ENCODE assay signal across 22 mouse cellular contexts in the genomic region with DNA sequence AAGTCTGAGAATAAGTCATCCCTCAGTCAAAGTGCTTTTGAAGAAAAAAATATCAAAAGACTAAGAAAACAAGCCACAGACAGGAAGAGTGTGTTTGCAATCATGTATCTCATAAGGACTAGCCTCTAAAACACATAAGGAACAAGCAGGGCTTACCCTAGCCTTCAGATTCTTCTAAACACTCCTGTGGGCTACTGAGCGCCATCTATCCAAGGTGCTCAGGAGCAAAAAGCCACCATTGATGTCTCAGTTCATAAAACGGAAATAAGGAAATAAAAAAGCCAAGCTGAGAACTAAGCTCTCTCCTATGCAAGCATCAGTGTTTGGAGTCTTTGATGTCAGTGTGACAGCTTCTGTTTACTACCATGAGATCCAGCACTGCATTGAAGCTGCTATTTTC.
"Had no signal": no experiment of that assay in that cellular context is flagged by ENCODE, and none has a peak within 500 bp of the region (broad histone marks: within the 10 kb centered on the region; RNA-seq: fewer than 3 reads in every experiment).

No protein-coding gene starts in this region.

- H3K27ac ChIP-seq: kidney, embryonic 15.5 days; layer of hippocampus, adult 2 months; limb, embryonic 10.5 days; limb, embryonic 13.5 days; liver, embryonic 12.5 days; liver, embryonic 15.5 days; lung, embryonic 15.5 days; neural tube, embryonic 13.5 days; stomach, postnatal 0 days had no signal

- H3K9me3 ChIP-seq: kidney, embryonic 15.5 days; limb, embryonic 10.5 days; limb, embryonic 13.5 days; liver, embryonic 12.5 days; liver, embryonic 15.5 days; lung, embryonic 15.5 days; neural tube, embryonic 13.5 days had no signal

- H3K4me2 ChIP-seq: kidney, embryonic 15.5 days; limb, embryonic 13.5 days; liver, embryonic 12.5 days; liver, embryonic 15.5 days; lung, embryonic 15.5 days; midbrain, embryonic 11.5 days; neural tube, embryonic 13.5 days had no signal

- H3K4me1 ChIP-seq: limb, embryonic 10.5 days; liver, embryonic 15.5 days had no signal

- H3K9ac ChIP-seq: kidney, embryonic 15.5 days; limb, embryonic 13.5 days; liver, embryonic 12.5 days; liver, embryonic 15.5 days; lung, embryonic 15.5 days; neural tube, embryonic 13.5 days had no signal

- H3K27me3 ChIP-seq: kidney, embryonic 15.5 days; limb, embryonic 13.5 days; liver, embryonic 12.5 days; liver, embryonic 15.5 days; lung, embryonic 15.5 days; neural tube, embryonic 13.5 days had no signal

- DNase-seq: kidney, adult 11 months; kidney, adult 8-10 months; kidney, postnatal 10 days; kidney, postnatal 36 days; layer of hippocampus, adult 9-11 months; liver; lung, adult 18-20 months; lung, postnatal 10 days; lung, postnatal 36 days; midbrain, embryonic 14.5 days; retina, postnatal 1 day; right cerebral cortex, postnatal 25 days had no signal

- ATAC-seq: liver, embryonic 12.5 days had no signal

- H3K36me3 ChIP-seq: liver, embryonic 15.5 days had no signal

- H3K4me3 ChIP-seq: kidney, embryonic 15.5 days; layer of hippocampus, adult 2 months; limb, embryonic 10.5 days; limb, embryonic 13.5 days; liver, embryonic 12.5 days; liver, embryonic 15.5 days; lung, embryonic 15.5 days; neural tube, embryonic 13.5 days had no signal
